Mouse (Mus musculus) small intestine, adult 2 months (tissue): Measurements from ENCODE around the gene Aen. TPM values are rescaled to one million over a fixed set of nuclear protein-coding genes. Genes with fewer than 3 reads are reported as not detected.
A peak's percentile ranks its signal among the peaks of the same experiment; 100 is the strongest.

Experiments
- H3K27ac ChIP-seq: fragments of 200-500 bp; 2 replicates; pipeline ENCODE4 v1.5.1; 2012; ENCODE audit warnings: low read depth, low read length, control low read depth, inconsistent platforms; ENCODE audit not compliant: insufficient read depth
- H3K27me3 ChIP-seq: fragments of 200-500 bp; 2 replicates; pipeline ENCODE4 v1.6.1; 2012; ENCODE audit warnings: mild to moderate bottlenecking, moderate library complexity, low read length, inconsistent platforms; ENCODE audit not compliant: control insufficient read depth, insufficient read depth
- H3K36me3 ChIP-seq: fragments of 200-500 bp; 2 replicates; pipeline ENCODE4 v1.6.1; 2012; ENCODE audit warnings: mild to moderate bottlenecking, low read length, control low read depth, inconsistent platforms; ENCODE audit not compliant: control insufficient read depth, insufficient read depth
- H3K4me1 ChIP-seq: fragments of 200-500 bp; 2 replicates; pipeline ENCODE4 v1.6.1; 2012; ENCODE audit warnings: low read length, inconsistent platforms, mixed read lengths; ENCODE audit not compliant: control insufficient read depth, insufficient read depth, insufficient read length
- H3K4me3 ChIP-seq: fragments of 200-500 bp; 2 replicates; pipeline ENCODE4 v1.5.1; 2012; ENCODE audit warnings: low read depth, mild to moderate bottlenecking, control low read depth, inconsistent platforms, low read length, moderate library complexity
- CTCF ChIP-seq: fragments of 200-500 bp; IDR thresholded peaks from 2 replicates; pipeline ENCODE4 v1.5.1; 2012; ENCODE audit warnings: low read depth, mild to moderate bottlenecking, control low read depth, inconsistent platforms, low read length, moderate library complexity, mixed read lengths; ENCODE audit not compliant: insufficient replicate concordance, insufficient read length; ENCODE audit errors: extremely low read depth
- POLR2A ChIP-seq: fragments of 200-500 bp; IDR thresholded peaks from 2 replicates; pipeline ENCODE4 v1.6.1; 2012; ENCODE audit warnings: low read depth, mild to moderate bottlenecking, control low read depth, inconsistent platforms, low read length, moderate library complexity
- WGBS: fragments of 180-500 bp; shearing (Covaris S2); methylation state at CpG from one replicate; pipeline ENCODE4 v1.1.7; 2018; 5-methylcytosine and 5-hydroxymethylcytosine counted together
- polyA plus RNA-seq: library from polyadenylated mRNA; depleted of rRNA; stranded (reverse); fragments of >200 nt; gene quantifications from 2 replicates; pipeline ENCODE4 v1.2.3, GENCODE M21; 2012

The Aen gene
- polyA plus RNA-seq, 1 experiment = 7.7 TPM

DNA sequence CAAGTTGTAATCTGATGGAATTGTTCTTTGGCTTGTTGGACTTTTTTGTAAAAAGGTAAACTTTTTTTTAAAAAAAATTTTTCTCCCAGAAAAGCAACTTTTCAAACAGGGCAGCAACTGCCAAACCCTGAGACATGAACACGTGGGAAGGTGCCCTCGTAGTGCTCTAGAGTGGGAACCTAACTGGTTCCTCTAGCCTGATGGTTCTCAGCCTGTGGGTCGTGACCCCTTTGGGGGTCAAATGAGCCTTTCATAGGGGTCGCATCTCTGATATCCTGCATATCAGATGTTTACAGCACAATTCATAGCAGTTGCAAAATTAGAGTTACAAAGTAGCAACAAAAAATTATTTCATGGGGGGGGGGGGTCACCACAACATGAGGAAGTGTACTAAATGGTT is 15.6 kb downstream of the Aen start:
- peaks cover 9% of the 10 kb centered on the region for H3K4me1 ChIP-seq
- no peak overlapping the region for H3K4me3 ChIP-seq
- 83% methylated on average over 4 of the region's 4 CpGs for WGBS
- no peak for TF ChIP-seq POLR2A
- no peak for TF ChIP-seq CTCF
- H3K27me3 ChIP-seq = no peaks in the 10 kb centered on the region
- peaks cover 6% of the 10 kb centered on the region for H3K36me3 ChIP-seq
- H3K27ac ChIP-seq = no peak overlapping the region

DNA sequence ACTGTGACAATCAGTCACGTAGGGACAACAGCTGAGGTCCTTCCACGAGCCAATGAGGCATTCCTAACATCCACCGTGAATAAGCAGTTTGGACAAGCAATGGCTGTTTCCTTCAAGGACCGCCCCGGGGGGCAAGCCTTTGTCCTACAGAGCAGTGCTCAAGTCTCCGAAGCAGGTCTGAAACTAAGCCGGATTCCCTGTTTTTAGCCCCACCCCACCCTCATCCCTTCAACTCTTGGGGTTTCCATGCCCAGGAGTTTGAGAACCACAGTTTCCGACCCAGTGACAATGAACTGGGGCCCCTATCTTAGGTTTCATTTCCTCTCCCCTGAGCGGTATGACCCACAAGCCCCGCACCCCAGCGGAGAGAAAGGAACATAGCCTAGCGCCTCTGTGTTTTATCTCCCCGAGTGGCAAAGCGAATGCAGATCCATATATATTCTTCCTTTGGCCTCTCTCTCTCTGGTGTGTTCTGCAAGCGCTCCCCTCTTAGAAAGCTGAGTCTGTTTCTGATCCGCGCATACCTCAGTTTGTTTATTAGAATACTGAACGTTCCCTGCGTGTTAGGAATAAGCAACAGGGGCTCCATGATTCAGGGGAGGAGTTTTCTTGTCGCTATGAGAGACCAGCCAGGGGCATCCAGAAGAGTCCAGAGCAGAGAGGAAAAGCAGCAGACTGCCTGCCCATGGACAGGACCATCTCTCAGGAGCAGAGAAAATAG is 16.8 kb downstream of the Aen start:
- H3K27ac ChIP-seq = peak overlapping the region; percentile 3
- H3K4me3 ChIP-seq = peak overlapping the region; percentile 31
- peaks cover 1% of the 10 kb centered on the region; the same call in 1 of the 2 replicates for H3K36me3 ChIP-seq
- peaks cover 9% of the 10 kb centered on the region for H3K4me1 ChIP-seq
- TF ChIP-seq POLR2A (no peak), CTCF (no peak)
- H3K27me3 ChIP-seq = no peaks in the 10 kb centered on the region
- 14% methylated on average over 20 of the region's 20 CpGs for WGBS

DNA sequence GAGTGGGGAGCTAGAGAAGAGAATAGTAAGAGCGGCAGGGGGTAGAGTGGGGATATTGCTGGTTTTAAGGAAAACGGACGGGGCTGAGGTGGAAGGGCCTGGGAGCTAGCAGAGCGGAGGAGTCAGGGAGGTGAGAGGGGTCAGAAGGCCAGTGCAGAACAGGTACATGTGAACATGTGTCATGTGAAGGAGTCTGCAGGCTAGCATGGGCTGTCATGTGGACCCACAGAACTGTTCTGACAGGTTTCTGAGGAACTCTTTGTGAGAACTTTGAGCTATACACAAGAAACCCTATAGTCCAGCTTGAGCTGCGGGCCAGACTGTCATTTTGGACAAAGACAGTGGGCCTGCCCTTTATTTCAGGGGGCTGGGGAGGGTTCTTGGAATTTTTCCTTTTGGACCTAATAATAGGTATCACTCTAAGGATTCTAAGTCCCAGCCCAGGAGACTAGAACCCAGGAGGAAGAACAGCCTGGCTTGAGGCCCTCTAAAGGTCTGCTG is 17.4 kb downstream of the Aen start, which contains the start of gene Isg20:
Gene Isg20 (plus strand): TSS at position 451 of the 501 bp plus-strand sequence.
- peak within 1 kb of the TSS; percentile 49 for H3K27ac ChIP-seq

DNA sequence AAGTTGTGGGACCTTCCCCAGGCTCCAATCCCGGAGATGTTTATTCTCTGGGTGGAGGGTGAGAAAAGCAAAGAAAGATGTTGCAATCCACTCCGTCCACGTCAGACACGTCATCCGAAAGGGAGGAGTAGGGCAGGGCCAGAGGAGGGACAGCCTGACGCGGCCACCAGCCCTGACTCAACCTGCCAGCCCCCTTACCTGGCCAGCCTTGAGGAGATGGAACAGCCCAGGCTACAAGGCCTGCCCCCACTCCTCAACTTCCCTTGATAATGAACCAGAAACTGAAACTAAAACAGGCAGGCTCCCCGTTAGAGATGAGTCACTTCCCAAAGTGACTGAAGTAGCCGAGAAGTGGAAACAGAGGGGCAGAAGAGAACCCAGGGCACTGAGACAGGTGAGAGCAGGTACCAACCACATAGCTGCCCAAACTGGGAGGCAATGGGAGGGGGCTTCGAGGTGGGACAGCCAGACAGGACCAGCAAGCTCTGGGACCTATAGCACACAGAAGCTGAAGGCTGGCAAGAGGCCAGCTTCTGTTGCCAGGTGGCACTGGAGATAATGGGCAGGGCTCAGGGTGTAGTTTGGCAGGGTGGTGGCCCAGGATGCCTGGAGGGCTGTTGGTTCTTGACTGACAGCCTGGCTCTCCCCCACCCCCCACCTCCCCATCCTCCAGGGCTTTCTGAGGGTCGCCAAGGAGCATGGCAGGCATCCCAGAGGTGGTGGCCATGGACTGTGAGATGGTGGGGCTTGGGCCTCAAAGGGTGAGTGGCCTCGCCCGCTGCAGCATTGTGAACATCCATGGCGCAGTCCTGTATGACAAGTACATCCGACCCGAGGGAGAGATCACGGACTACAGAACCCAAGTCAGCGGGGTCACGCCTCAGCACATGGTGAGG is 18.2 kb downstream of the Aen start:
- Histone ChIP-seq H3K27me3 (no peaks in the 10 kb centered on the region), H3K27ac (peak overlapping the region; percentile 49), H3K36me3 (no peaks in the 10 kb centered on the region), H3K4me3 (peak overlapping the region; percentile 63), H3K4me1 (peaks cover 9% of the 10 kb centered on the region)
- 21% methylated on average over 19 of the region's 19 CpGs for WGBS
- no peak for TF ChIP-seq CTCF
- no peak for TF ChIP-seq POLR2A

More for the DNA sequence above, 17.4 kb downstream of the Aen start, which contains the start of gene Isg20:
- Histone ChIP-seq H3K4me1 (peaks cover 9% of the 10 kb centered on the region), H3K4me3 (peak within 1 kb of the TSS; percentile 63), H3K27me3 (no peaks in the 10 kb centered on the region), H3K36me3 (peaks cover 1% of the 10 kb centered on the region; the same call in 1 of the 2 replicates)
- no peak for TF ChIP-seq POLR2A
- TF ChIP-seq CTCF = no peak
- WGBS = 65% methylated on average over 5 of the region's 5 CpGs

DNA sequence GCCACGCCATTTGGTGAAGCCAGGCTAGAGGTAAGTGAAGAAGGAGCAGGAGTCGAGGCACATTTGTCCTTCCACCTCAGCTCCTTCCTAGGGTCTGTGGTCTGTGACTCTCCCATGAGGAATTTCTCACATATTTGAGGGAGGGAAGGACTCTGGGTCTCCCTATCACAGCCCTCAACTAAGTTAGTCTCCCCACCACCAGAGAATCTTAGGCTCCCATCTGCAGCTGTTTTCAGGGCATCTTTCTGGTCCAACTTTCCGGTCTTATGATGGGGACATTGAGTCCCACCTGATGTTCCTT is 18.8 kb downstream of the Aen start:
- WGBS = 64% methylated on average over 3 of the region's 3 CpGs
- no peaks in the 10 kb centered on the region for H3K36me3 ChIP-seq
- peaks cover 9% of the 10 kb centered on the region for H3K4me1 ChIP-seq
- H3K4me3 ChIP-seq = peak overlapping the region; percentile 63
- H3K27ac ChIP-seq = no peak overlapping the region
- H3K27me3 ChIP-seq = no peaks in the 10 kb centered on the region
- TF ChIP-seq CTCF = no peak

DNA sequence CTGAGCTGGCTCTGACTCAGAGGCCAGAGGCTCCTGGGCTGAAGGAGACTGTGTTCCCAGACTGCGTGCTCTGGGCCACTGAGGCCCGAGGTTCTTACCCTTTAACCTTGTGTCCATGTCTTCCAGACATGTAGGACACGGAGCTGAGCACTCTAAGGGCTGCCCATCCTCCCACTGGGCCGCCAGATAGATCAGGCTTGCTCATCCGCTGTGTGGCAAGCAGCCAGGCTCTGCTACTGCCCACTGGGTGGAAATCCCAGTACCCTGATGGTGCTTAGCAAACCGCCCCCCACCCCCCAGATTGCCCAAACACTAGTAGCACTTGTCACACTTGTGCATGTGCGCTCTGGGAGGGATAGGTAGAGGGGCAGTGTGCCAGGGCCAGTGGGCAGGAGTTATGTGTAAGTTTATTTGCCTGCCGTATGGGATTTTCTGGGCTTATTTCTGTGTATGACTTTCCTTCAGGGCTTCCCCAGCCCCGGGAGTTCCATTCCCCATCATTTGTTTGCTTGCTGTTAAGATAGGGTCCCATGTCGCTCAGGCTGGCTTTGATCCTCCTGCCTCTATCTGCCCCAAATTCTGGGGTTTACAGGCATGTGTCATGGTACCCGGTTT is 19.3 kb downstream of the Aen start:
- WGBS = 85% methylated on average over 11 of the region's 11 CpGs
- no peaks in the 10 kb centered on the region for H3K27me3 ChIP-seq
- no peak overlapping the region for H3K27ac ChIP-seq
- no peak overlapping the region for H3K4me3 ChIP-seq
- TF ChIP-seq CTCF (no peak), POLR2A (no peak)
- peaks cover 9% of the 10 kb centered on the region for H3K4me1 ChIP-seq
- no peaks in the 10 kb centered on the region for H3K36me3 ChIP-seq

DNA sequence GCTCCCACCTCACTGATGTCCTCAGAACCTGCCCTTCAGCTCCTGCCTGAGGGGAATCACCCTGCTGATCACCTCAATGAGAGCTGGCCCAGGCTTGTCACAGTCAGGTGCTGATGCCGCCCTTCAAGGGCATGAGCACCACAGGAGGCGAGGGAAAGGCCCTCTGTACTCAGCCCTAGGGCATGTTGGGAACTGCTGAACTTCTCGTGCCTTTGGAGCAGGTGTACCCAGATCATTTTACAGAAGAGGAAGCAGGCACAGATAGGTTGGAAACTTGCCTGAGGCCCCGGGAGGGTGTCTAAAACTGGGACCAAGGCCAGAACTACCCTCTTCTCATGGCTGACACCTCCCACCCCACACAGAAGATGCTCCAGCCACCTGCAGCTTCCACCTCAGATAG is 23.0 kb downstream of the Aen start:
- TF ChIP-seq POLR2A (no peak), CTCF (no peak)

More for the DNA sequence above, 23.0 kb downstream of the Aen start:
- WGBS = 17% methylated on average over 4 of the region's 4 CpGs
- H3K27ac ChIP-seq = no peak overlapping the region
- no peak overlapping the region for H3K4me3 ChIP-seq
- peaks cover 6% of the 10 kb centered on the region for H3K4me1 ChIP-seq
- no peaks in the 10 kb centered on the region for H3K36me3 ChIP-seq
- H3K27me3 ChIP-seq = no peaks in the 10 kb centered on the region
